ENCODE assay signal across 8 mouse cellular contexts in genomic region chr1:74816612-74817199, GRCm38 (mm10). TPM values are rescaled to one million over a fixed set of nuclear protein-coding genes. Genes with fewer than 3 reads are reported as not detected.
DNase-seq lines count a peak whose midpoint lies in the region; ATAC-seq and TF ChIP-seq lines count a peak whose summit lies in the region.

No protein-coding gene starts in this region.

- CTCF ChIA-PET in Patski (lab: Charles Lee), result interaction anchor here (1.1 kb wide), 1 partner anchor 8 kb away, joined by 5 read pairs; no protein-coding TSS in a partner anchor

- ATAC-seq in Patski, result peak; percentile 54
- peak; percentile 90 for ATAC-seq in hindbrain, embryonic 14.5 days (ENCODE audit: low FRiP score)

- POLR2A ChIA-PET in Patski (lab: Charles Lee), result interaction anchor here (0.8 kb wide), 1 partner anchor 173 kb away, joined by 3 read pairs; no protein-coding TSS in a partner anchor

- TF ChIP-seq CTCF in Patski (IDR thresholded peaks at IDR 0.05), result no peak

- H3K4me3 ChIP-seq in hindbrain, embryonic 14.5 days (replicated peaks; ENCODE audit: low read length), result peak overlapping the region; percentile 49

- H3K36me3 ChIP-seq in hindbrain, embryonic 14.5 days (replicated peaks; ENCODE audit: control insufficient read depth, insufficient read depth), result no peaks in the 10 kb centered on the region

- H3K27me3 ChIP-seq in Patski, result peaks cover 25% of the 10 kb centered on the region
- no peaks in the 10 kb centered on the region for H3K27me3 ChIP-seq in hindbrain, embryonic 14.5 days (ENCODE audit: control insufficient read depth, insufficient read depth, low read length)

- in situ Hi-C loops in Patski (cut with MboI; ENCODE audit: low pct_unique_long_range_greater_than_20kb), result no loop called here

- peak overlapping the region; percentile 71 for H3K9ac ChIP-seq in hindbrain, embryonic 14.5 days

- no peak for DNase-seq in Patski (ENCODE audit: low read depth, low spot score)
- peak; percentile 92 to 95 for DNase-seq in cerebellum, postnatal 25 days
- peak; percentile 70 to 86 for DNase-seq in frontal cortex, postnatal 25 days (ENCODE audit: low spot score in 2 of 2)
- peak; percentile 90 for DNase-seq in hindbrain, embryonic 14.5 days (ENCODE audit: low spot score)
- peak; percentile 81 to 88 for DNase-seq in layer of hippocampus, postnatal 25 days (ENCODE audit: extremely low spot score in 1 of 2, low spot score in 1 of 2)
- peak; percentile 91 for DNase-seq in lung, postnatal 14 days
- DNase-seq in ovary, postnatal 36 days (ENCODE audit: low spot score), result peak; percentile 88
- DNase-seq in thymus, postnatal 14 days, result peak; percentile 93

- H3K9me3 ChIP-seq in hindbrain, embryonic 14.5 days (ENCODE audit: control insufficient read depth, low read length), result no peaks in the 10 kb centered on the region

- WGBS in hindbrain, embryonic 14.5 days, result 5% methylated on average over 38 of the region's 38 CpGs

- peak overlapping the region; percentile 86 for H3K27ac ChIP-seq in hindbrain, embryonic 14.5 days

- peak overlapping the region; percentile 68 for H3K4me2 ChIP-seq in hindbrain, embryonic 14.5 days (replicated peaks)

- peaks cover 8% of the 10 kb centered on the region for H3K4me1 ChIP-seq in hindbrain, embryonic 14.5 days (replicated peaks; ENCODE audit: control insufficient read depth, insufficient read depth, low read length)

RNA-seq across cellular contexts. Expression of gene Wnt10a, which starts 25.4 kb away (rescaled TPM):
- not detected for polyA plus RNA-seq in Patski (2021)
- 0.13 and 0.21 TPM in 2 replicates for polyA plus RNA-seq in hindbrain, embryonic 14.5 days (2014; fragmentation: Nextera tagmentation; extraction: Ambion mirVana)
- 1 to 10 TPM; 2.0 to 2.2 TPM for total RNA-seq in layer of hippocampus, postnatal 25 days (2021)

RNA-seq across cellular contexts. Expression of gene Cdk5r2, which starts 38.0 kb away (rescaled TPM):
- not detected for polyA plus RNA-seq in Patski (2021)
- 23.3 and 27.4 TPM in 2 replicates for polyA plus RNA-seq in hindbrain, embryonic 14.5 days (2014; fragmentation: Nextera tagmentation; extraction: Ambion mirVana)
- 100 to 1,000 TPM; 224 to 251 TPM for total RNA-seq in layer of hippocampus, postnatal 25 days (2021)

RNA-seq across cellular contexts. Expression of gene Wnt6, which starts 45.0 kb away (rescaled TPM):
- polyA plus RNA-seq in Patski (2021), result not detected
- polyA plus RNA-seq in hindbrain, embryonic 14.5 days (2014; fragmentation: Nextera tagmentation; extraction: Ambion mirVana), result 4.4 TPM in 2 replicates
- under 1 TPM in 1 of 2 experiments, not detected in 1; 0.37 TPM for total RNA-seq in layer of hippocampus, postnatal 25 days (2021)

Comparison
In these comparisons a context has a peak if more than half of its experiments do, and no peak if none do; other contexts are left out.
1. RNA of gene Cdk5r2, which starts 38.0 kb away (polyA plus RNA-seq): 23.3 to 27.4 TPM in hindbrain, embryonic 14.5 days; not detected in Patski (single experiment); every median in the first group is over 10 times any median in the second.